Mouse (Mus musculus): ENCODE measurements at regions not wholly inside any gene's neighbourhood (a gene's known extent, or its start where the extent isn't known, plus 50 kb on each side); places are given as distances from the start of the nearest gene placed in this dataset.
A peak's percentile ranks its signal among the peaks of the same experiment; 100 is the strongest.

- H3K4me1 ChIP-seq (ENCODE audit: insufficient read depth, low read length), result no peaks in the 10 kb centered on the region
- H3K9me3 ChIP-seq (ENCODE audit: low read length), result no peaks in the 10 kb centered on the region
- no peak overlapping the region for H3K4me2 ChIP-seq (ENCODE audit: low read depth, low read length)
- H3K27ac ChIP-seq, result no peak overlapping the region
- WGBS, result 37% methylated on average over 2 of the region's 2 CpGs
- H3K36me3 ChIP-seq (ENCODE audit: insufficient read depth, low read length), result no peaks in the 10 kb centered on the region
- H3K9ac ChIP-seq (replicated peaks; ENCODE audit: low read length), result no peak overlapping the region
- TF ChIP-seq CTCF (IDR thresholded peaks at IDR 0.05; ENCODE audit: low read depth), result no peak
- DNase-seq (ENCODE audit: low spot score) (no peak), ATAC-seq (no peak)
- H3K4me3 ChIP-seq (ENCODE audit: low read length), result no peak overlapping the region
- no peaks in the 10 kb centered on the region for H3K27me3 ChIP-seq (ENCODE audit: insufficient read depth, low read length)
These were observed 1870.4 kb downstream of the Pcdh19 start for GRCm38 (mm10) chrX:131818397-131818796.

GRCm38 (mm10) chrX:131774011-131774690 lies 1914.6 kb downstream of the Pcdh19 start:
- peak; percentile 39 for DNase-seq (ENCODE audit: low spot score)
- H3K9ac ChIP-seq (replicated peaks; ENCODE audit: low read length), result no peak overlapping the region
- TF ChIP-seq CTCF (IDR thresholded peaks at IDR 0.05; ENCODE audit: low read depth), result no peak
- H3K4me3 ChIP-seq (ENCODE audit: low read length), result no peak overlapping the region
- 44% methylated on average over 4 of the region's 4 CpGs for WGBS
- H3K27ac ChIP-seq, result no peak overlapping the region
- peak; percentile 64; the same call in 1 of the 2 replicates for ATAC-seq
- H3K27me3 ChIP-seq (ENCODE audit: insufficient read depth, low read length), result no peaks in the 10 kb centered on the region
- no peak overlapping the region for H3K4me2 ChIP-seq (ENCODE audit: low read depth, low read length)
- H3K36me3 ChIP-seq (ENCODE audit: insufficient read depth, low read length), result no peaks in the 10 kb centered on the region
- no peaks in the 10 kb centered on the region for H3K9me3 ChIP-seq (ENCODE audit: low read length)
- H3K4me1 ChIP-seq (ENCODE audit: insufficient read depth, low read length), result no peaks in the 10 kb centered on the region
